Mouse (Mus musculus) myocyte (in vitro differentiated cells): ENCODE data around the gene Dnajc16. TPM values are rescaled to one million over a fixed set of nuclear protein-coding genes. Genes with fewer than 3 reads are reported as not detected.
"Not testable (repeated sequence)": the region's sequence is repeated elsewhere in the genome, so short reads cannot be mapped to it uniquely, and the experiment has no call there.

Experiments used
- H3K27me3 ChIP-seq: one replicate; pipeline ENCODE4 v1.6.1; 2011; ENCODE audit not compliant: control insufficient read depth, insufficient read depth, insufficient read length
- H3K36me3 ChIP-seq: one replicate; pipeline ENCODE4 v1.6.1; 2011; ENCODE audit not compliant: control insufficient read depth, insufficient read depth
- H3K4me2 ChIP-seq: one replicate; pipeline ENCODE4 v1.6.1; 2011; ENCODE audit warnings: low read depth, control low read depth
- H3K4me3 ChIP-seq: one replicate; pipeline ENCODE4 v1.5.1; 2011; ENCODE audit warnings: mild to moderate bottlenecking, control low read depth, moderate library complexity
- H3K79me2 ChIP-seq: one replicate; pipeline ENCODE4 v1.6.1; 2011; ENCODE audit not compliant: control insufficient read depth, insufficient read depth
- H3ac ChIP-seq: one replicate; pipeline ENCODE4 v1.6.1; 2011; ENCODE audit not compliant: control insufficient read depth, insufficient read length
- CEBPB ChIP-seq: IDR thresholded peaks from 2 replicates; pipeline ENCODE4 v1.6.1; 2011; ENCODE audit warnings: mild to moderate bottlenecking, moderate library complexity; ENCODE audit not compliant: poor library complexity, insufficient read depth, severe bottlenecking
- E2F4 ChIP-seq: IDR thresholded peaks from one replicate; pipeline ENCODE4 v1.6.1; 2011; ENCODE audit warnings: mild to moderate bottlenecking, control low read depth, moderate library complexity; ENCODE audit not compliant: insufficient read depth
- MAX ChIP-seq: IDR thresholded peaks from one replicate; pipeline ENCODE4 v1.6.1; 2011; ENCODE audit warnings: low read depth, mild to moderate bottlenecking, control low read depth
- MYOD1 ChIP-seq, 3 experiments: IDR thresholded peaks; one replicate each; pipeline ENCODE4 v1.6.1; 2011; ENCODE audit warnings: control low read depth in 2 of 3, low read depth in 2 of 3, mild to moderate bottlenecking in 2 of 3, moderate library complexity in 1 of 3; ENCODE audit not compliant: insufficient read length in 2 of 3, control insufficient read depth in 1 of 3
- MYOG ChIP-seq, 3 experiments: IDR thresholded peaks; one replicate each; pipeline ENCODE4 v1.6.1; 2011; ENCODE audit warnings: control low read depth in 2 of 3, low read depth in 2 of 3, mild to moderate bottlenecking in 2 of 3; ENCODE audit not compliant: insufficient read length in 2 of 3, control insufficient read depth in 1 of 3, insufficient read depth in 1 of 3
- POLR2A ChIP-seq: IDR thresholded peaks from one replicate; pipeline ENCODE4 v1.6.1; 2011; ENCODE audit warnings: low read depth, mild to moderate bottlenecking, control low read depth, moderate library complexity; ENCODE audit not compliant: insufficient read length
- POLR2AphosphoS2 ChIP-seq: IDR thresholded peaks from one replicate; pipeline ENCODE4 v1.6.1; 2011; ENCODE audit warnings: low read depth, control low read depth; ENCODE audit not compliant: insufficient read length
- REST ChIP-seq: IDR thresholded peaks from one replicate; pipeline ENCODE4 v1.6.1; 2011; ENCODE audit warnings: mild to moderate bottlenecking, control low read depth, moderate library complexity; ENCODE audit not compliant: insufficient read depth, insufficient read length
- SRF ChIP-seq: IDR thresholded peaks from one replicate; pipeline ENCODE4 v1.6.1; 2011; ENCODE audit warnings: low read depth; ENCODE audit not compliant: control insufficient read depth, insufficient read length
- TCF12 ChIP-seq: IDR thresholded peaks from one replicate; pipeline ENCODE4 v1.6.1; 2011; ENCODE audit warnings: mild to moderate bottlenecking, control low read depth; ENCODE audit not compliant: poor library complexity, insufficient read depth, severe bottlenecking
- TCF3 ChIP-seq: IDR thresholded peaks from one replicate; pipeline ENCODE4 v1.6.1; 2011; ENCODE audit warnings: low read depth, control low read depth; ENCODE audit not compliant: insufficient read length
- USF1 ChIP-seq: IDR thresholded peaks from one replicate; pipeline ENCODE4 v1.6.1; 2011; ENCODE audit warnings: low read depth, mild to moderate bottlenecking, control low read depth, moderate library complexity
- polyA plus RNA-seq: library from polyadenylated mRNA; unstranded; fragments of >200 nt; fragmentation: generic; extraction: Trizol; gene quantifications from one replicate; pipeline ENCODE4 v1.2.1, GENCODE M21; 2012; ENCODE audit warnings: missing spikeins

The Dnajc16 gene
- polyA plus RNA-seq, 1 experiment, result 9.5 TPM

DNA sequence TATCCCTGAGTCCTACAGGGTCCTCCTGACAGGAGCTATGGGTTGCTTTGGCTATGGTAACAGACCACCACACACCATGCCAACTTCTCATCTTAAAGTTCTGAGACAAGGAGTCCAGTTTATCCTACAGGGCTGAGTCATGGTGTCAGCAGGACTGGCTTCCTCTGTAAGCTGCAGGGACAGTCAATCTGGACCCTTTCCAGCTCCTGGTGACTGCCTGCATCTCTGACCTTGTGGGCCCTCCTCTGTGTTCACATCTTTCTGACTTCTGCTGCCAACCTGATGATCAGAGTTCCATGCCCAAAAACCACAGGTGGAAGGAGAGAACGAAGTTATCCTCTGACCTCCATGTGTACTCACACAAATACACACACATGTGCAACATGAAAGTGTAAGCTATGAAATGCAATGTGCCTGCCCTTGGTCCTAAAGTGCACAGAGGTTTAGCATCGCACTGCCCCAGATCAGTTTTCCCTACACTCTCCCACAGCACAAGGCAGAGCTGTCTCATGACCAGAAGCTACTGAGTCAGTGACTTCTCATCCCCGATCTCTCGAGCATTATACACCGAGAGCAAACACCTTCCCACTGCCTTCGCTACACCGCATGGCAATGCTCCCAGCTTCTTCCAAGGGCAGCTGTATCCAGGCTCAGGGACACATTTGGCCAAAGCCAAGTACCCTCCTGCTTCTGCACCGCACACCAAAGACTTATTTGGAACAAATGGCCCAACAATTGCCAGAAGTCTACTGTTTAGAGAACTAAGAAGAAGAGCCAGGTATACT, 9.3 kb downstream of the Dnajc16 start:
- no peak overlapping the region for H3K4me2 ChIP-seq
- H3ac ChIP-seq, result no peak overlapping the region
- no peak overlapping the region for H3K4me3 ChIP-seq
- H3K36me3 ChIP-seq, result peaks cover 18% of the 10 kb centered on the region
- no peaks in the 10 kb centered on the region for H3K79me2 ChIP-seq
- TF ChIP-seq SRF (no peak), CEBPB (no peak), MYOG (IDR thresholded peaks at IDR 0.05; ENCODE audit: control insufficient read depth in 1 of 3, insufficient read depth in 1 of 3, insufficient read length in 2 of 3, low read depth in 2 of 3) (no peak), E2F4 (no peak), POLR2A (no peak), TCF3 (no peak), REST (no peak), TCF12 (no peak), MYOD1 (IDR thresholded peaks at IDR 0.05; ENCODE audit: control insufficient read depth in 1 of 3, insufficient read length in 2 of 3, low read depth in 2 of 3) (no peak), MAX (no peak), POLR2AphosphoS2 (no peak), USF1 (no peak)
- H3K27me3 ChIP-seq, result no peaks in the 10 kb centered on the region

DNA sequence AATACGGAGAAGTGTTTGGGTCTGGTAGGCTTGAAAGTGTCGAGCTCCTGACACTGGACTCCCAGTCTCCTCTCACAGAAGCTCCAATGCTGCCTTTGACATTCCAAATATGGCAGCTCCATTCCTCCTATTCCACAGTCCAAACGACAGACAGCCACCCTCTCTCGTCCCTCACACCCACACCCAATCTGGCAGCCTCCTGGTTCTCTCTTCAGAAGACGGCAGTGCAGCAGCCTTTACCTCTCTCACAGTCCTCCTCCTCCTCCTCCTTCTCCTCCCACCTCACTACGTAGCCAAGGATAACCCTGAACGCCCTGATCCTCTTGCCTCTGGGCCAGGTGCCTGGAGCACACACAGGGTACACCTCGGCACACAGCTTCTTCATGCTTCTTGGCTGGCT, 10.9 kb downstream of the Dnajc16 start:
- peaks cover 18% of the 10 kb centered on the region for H3K36me3 ChIP-seq

GRCm38 (mm10) chr4:141773019-141773418, 17.7 kb downstream of the Dnajc16 start:
- H3K36me3 ChIP-seq, result peaks cover 19% of the 10 kb centered on the region

More for the DNA sequence above, 10.9 kb downstream of the Dnajc16 start:
- no peak for TF ChIP-seq POLR2AphosphoS2
- TF ChIP-seq SRF, result no peak
- TF ChIP-seq POLR2A, result no peak
- no peak overlapping the region for H3ac ChIP-seq
- H3K4me2 ChIP-seq, result no peak overlapping the region
- no peaks in the 10 kb centered on the region for H3K79me2 ChIP-seq
- H3K4me3 ChIP-seq, result no peak overlapping the region
- H3K27me3 ChIP-seq, result no peaks in the 10 kb centered on the region

GRCm38 (mm10) chr4:141771823-141772222, 18.9 kb downstream of the Dnajc16 start:
- H3K27me3 ChIP-seq, result no peaks in the 10 kb centered on the region
- no peak overlapping the region for H3ac ChIP-seq
- H3K4me2 ChIP-seq, result no peak overlapping the region
- H3K79me2 ChIP-seq, result no peaks in the 10 kb centered on the region
- peaks cover 16% of the 10 kb centered on the region for H3K36me3 ChIP-seq
- no peak overlapping the region for H3K4me3 ChIP-seq
- TF ChIP-seq POLR2AphosphoS2 (no peak), MYOD1 (IDR thresholded peaks at IDR 0.05; ENCODE audit: control insufficient read depth in 1 of 3, insufficient read length in 2 of 3, low read depth in 2 of 3) (no peak), USF1 (no peak), MYOG (IDR thresholded peaks at IDR 0.05; ENCODE audit: control insufficient read depth in 1 of 3, insufficient read depth in 1 of 3, insufficient read length in 2 of 3, low read depth in 2 of 3) (no peak), MAX (no peak), TCF12 (no peak), SRF (no peak), TCF3 (no peak), E2F4 (no peak), POLR2A (no peak), CEBPB (no peak), REST (no peak)

More at GRCm38 (mm10) chr4:141773019-141773418, 17.7 kb downstream of the Dnajc16 start:
- H3K27me3 ChIP-seq, H3K4me3 ChIP-seq, H3K4me2 ChIP-seq, H3K79me2 ChIP-seq, H3ac ChIP-seq: not testable (repeated sequence)

- H3K36me3 ChIP-seq, result peaks cover 17% of the 10 kb centered on the region
- H3K27me3 ChIP-seq, result no peaks in the 10 kb centered on the region
These were observed 21.1 kb downstream of the Dnajc16 start for GRCm38 (mm10) chr4:141769501-141770160.

More at GRCm38 (mm10) chr4:141769501-141770160, 21.1 kb downstream of the Dnajc16 start:
- TF ChIP-seq CEBPB (no peak), MYOG (IDR thresholded peaks at IDR 0.05; ENCODE audit: control insufficient read depth in 1 of 3, insufficient read depth in 1 of 3, insufficient read length in 2 of 3, low read depth in 2 of 3) (no peak), TCF3 (no peak), SRF (no peak), E2F4 (no peak), MYOD1 (IDR thresholded peaks at IDR 0.05; ENCODE audit: control insufficient read depth in 1 of 3, insufficient read length in 2 of 3, low read depth in 2 of 3) (no peak), TCF12 (no peak), MAX (no peak), REST (no peak)
- Histone ChIP-seq H3K4me2 (no peak overlapping the region), H3K79me2 (no peaks in the 10 kb centered on the region), H3ac (no peak overlapping the region), H3K4me3 (no peak overlapping the region)
